Mouse (Mus musculus) C2C12 (cell line): Measurements from ENCODE around the gene Gm10577. TPM values are rescaled to one million over a fixed set of nuclear protein-coding genes. Genes with fewer than 3 reads are reported as not detected.

ENCODE experiments used
- H3K27me3 ChIP-seq: one replicate; pipeline ENCODE4 v1.6.1; 2011; ENCODE audit not compliant: control insufficient read depth, insufficient read depth, insufficient read length
- H3K36me3 ChIP-seq: one replicate; pipeline ENCODE4 v1.6.1; 2011; ENCODE audit not compliant: control insufficient read depth, insufficient read depth
- H3K4me3 ChIP-seq: one replicate; pipeline ENCODE4 v1.5.1; 2011; ENCODE audit warnings: mild to moderate bottlenecking, control low read depth; ENCODE audit not compliant: poor library complexity, insufficient read depth, severe bottlenecking
- H3K79me2 ChIP-seq: one replicate; pipeline ENCODE4 v1.6.1; 2011; ENCODE audit not compliant: control insufficient read depth, insufficient read depth
- H3K79me3 ChIP-seq: one replicate; pipeline ENCODE4 v1.6.1; 2011; ENCODE audit warnings: low read depth, control low read depth
- H3ac ChIP-seq: one replicate; pipeline ENCODE3; 2011; ENCODE audit warnings: low read depth; ENCODE audit not compliant: control insufficient read depth, insufficient read length
- CEBPB ChIP-seq: IDR thresholded peaks from one replicate; pipeline ENCODE4 v1.6.1; 2011; ENCODE audit warnings: low read depth, mild to moderate bottlenecking, control low read depth, moderate library complexity
- CTCF ChIP-seq: IDR thresholded peaks from one replicate; pipeline ENCODE4 v1.5.1; 2011; ENCODE audit not compliant: control insufficient read depth, insufficient read depth, insufficient read length
- FOSL1 ChIP-seq: IDR thresholded peaks from one replicate; pipeline ENCODE4 v1.8.0; 2011; ENCODE audit warnings: mild to moderate bottlenecking, low read length; ENCODE audit not compliant: poor library complexity, insufficient read depth, severe bottlenecking
- MAX ChIP-seq: IDR thresholded peaks from one replicate; pipeline ENCODE4 v1.6.1; 2011; ENCODE audit warnings: mild to moderate bottlenecking, control low read depth
- MYOD1 ChIP-seq: IDR thresholded peaks from one replicate; pipeline ENCODE4 v1.6.1; 2011; ENCODE audit warnings: low read depth; ENCODE audit not compliant: control insufficient read depth, insufficient read length
- MYOG ChIP-seq: IDR thresholded peaks from one replicate; pipeline ENCODE4 v1.6.1; 2011; ENCODE audit not compliant: control insufficient read depth, insufficient read length; ENCODE audit errors: extremely low read depth
- USF1 ChIP-seq: IDR thresholded peaks from one replicate; pipeline ENCODE4 v1.6.1; 2011; ENCODE audit warnings: low read depth, mild to moderate bottlenecking, control low read depth, moderate library complexity
- polyA plus RNA-seq: library from polyadenylated mRNA; unstranded; fragments of >200 nt; fragmentation: generic; extraction: Trizol; gene quantifications from one replicate; pipeline ENCODE4 v1.2.1, GENCODE M21; 2012; ENCODE audit warnings: missing spikeins

Gm10577 gene
- polyA plus RNA-seq, 1 experiment, result not detected

DNA sequence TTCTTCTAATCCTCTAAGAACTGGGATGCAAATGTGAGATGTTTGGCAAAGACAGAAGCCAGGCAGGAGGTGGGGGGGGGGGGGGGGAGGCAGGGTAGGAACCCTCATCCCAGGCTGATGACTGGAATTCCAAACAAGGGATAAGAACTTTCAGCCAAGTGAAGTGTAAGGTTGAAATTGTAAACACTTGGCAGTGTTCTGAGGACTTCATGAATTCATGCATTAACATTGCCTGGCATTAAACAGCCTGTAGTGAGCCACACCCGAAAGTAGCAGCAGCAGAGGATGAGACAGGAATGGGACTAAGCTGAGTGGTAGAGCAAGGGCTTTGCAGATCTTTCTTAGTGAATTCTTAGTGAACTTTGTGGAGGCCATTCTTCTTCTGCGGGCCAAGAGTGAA is 6.5 kb upstream of the Gm10577 start:
- TF ChIP-seq MYOD1 (no peak), USF1 (no peak), MYOG (no peak), FOSL1 (no peak), CEBPB (no peak), CTCF (no peak), MAX (no peak)
- no peaks in the 10 kb centered on the region for H3K79me2 ChIP-seq
- H3K27me3 ChIP-seq, result no peaks in the 10 kb centered on the region
- H3K4me3 ChIP-seq, result no peak overlapping the region
- no peaks in the 10 kb centered on the region for H3K36me3 ChIP-seq
- no peak overlapping the region for H3ac ChIP-seq
- no peaks in the 10 kb centered on the region for H3K79me3 ChIP-seq

DNA sequence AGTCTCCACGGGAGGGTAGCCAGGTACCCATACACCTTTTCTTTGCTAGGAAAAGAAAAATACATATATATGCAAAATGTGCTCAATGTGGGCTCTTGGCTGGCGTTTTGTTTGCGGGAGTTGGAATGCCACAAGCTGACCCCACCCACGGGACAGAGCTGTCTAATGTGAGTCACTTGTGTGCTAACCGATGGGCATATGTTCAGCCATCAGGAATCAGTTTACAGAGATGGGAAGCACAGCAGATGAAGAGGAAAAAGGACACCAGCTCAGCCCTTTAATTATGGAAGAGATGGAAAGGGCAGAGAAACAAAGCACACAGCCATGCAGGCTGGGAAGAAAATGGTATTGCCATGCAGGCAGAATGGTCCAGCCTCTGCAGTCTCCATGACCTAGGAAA is 6.1 kb upstream of the Gm10577 start:
- H3K4me3 ChIP-seq, result no peak overlapping the region
- TF ChIP-seq MYOD1 (no peak), USF1 (no peak), CEBPB (no peak), CTCF (no peak), FOSL1 (no peak), MYOG (no peak), MAX (no peak)
- no peaks in the 10 kb centered on the region for H3K27me3 ChIP-seq
- no peaks in the 10 kb centered on the region for H3K79me2 ChIP-seq
- H3K79me3 ChIP-seq, result no peaks in the 10 kb centered on the region
- no peaks in the 10 kb centered on the region for H3K36me3 ChIP-seq
- H3ac ChIP-seq, result no peak overlapping the region

DNA sequence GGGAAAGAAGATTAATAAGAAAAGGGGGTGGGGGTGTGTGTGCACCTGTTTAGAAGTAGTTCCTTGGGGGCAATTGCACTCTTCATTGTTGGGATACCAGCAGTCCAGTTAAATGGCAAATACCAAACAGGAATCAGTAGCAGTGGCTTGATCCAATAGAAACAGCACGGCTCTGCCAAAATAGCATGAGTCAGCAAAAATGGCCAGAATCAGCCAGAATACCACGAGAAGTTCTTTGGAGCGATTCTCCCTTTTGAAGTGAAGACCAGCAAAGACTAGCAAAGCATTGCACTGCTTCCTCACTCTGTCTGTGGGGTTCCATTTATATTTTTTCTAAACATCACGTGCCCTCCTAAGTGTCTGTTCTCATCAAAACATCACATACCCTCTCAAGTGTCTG is 2.7 kb downstream of the Gm10577 start:
- Histone ChIP-seq H3K27me3 (no peaks in the 10 kb centered on the region), H3K79me2 (no peaks in the 10 kb centered on the region), H3K36me3 (no peaks in the 10 kb centered on the region), H3K4me3 (no peak overlapping the region), H3K79me3 (no peaks in the 10 kb centered on the region), H3ac (no peak overlapping the region)
- TF ChIP-seq CTCF, result no peak
- no peak for TF ChIP-seq MAX
- TF ChIP-seq FOSL1, result no peak
- no peak for TF ChIP-seq CEBPB
- no peak for TF ChIP-seq MYOD1

DNA sequence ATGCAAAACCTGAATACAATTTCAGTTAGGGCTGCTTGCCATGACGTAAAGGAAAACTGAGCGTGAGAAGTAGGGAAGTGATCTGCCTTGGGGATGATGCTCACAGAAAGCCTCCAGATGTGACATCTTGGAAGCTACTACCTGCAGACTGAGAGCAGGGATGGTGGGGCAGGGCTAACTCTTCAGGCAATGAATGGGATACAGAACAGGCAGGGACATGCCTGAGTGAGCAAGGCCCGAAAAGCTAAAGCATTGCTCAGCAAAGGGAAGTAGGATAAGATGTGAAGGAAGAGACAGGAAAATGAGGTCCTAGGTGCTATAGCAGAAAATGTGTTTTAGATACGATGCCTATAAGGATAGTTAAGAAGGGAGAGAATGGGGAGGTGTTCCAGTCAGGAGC is 11.4 kb downstream of the Gm10577 start:
- Histone ChIP-seq H3K36me3 (no peaks in the 10 kb centered on the region), H3K4me3 (no peak overlapping the region), H3K79me2 (no peaks in the 10 kb centered on the region), H3ac (no peak overlapping the region), H3K79me3 (no peaks in the 10 kb centered on the region), H3K27me3 (no peaks in the 10 kb centered on the region)
- TF ChIP-seq MAX, result no peak
- TF ChIP-seq MYOD1, result no peak
- TF ChIP-seq CTCF, result no peak
- no peak for TF ChIP-seq MYOG

DNA sequence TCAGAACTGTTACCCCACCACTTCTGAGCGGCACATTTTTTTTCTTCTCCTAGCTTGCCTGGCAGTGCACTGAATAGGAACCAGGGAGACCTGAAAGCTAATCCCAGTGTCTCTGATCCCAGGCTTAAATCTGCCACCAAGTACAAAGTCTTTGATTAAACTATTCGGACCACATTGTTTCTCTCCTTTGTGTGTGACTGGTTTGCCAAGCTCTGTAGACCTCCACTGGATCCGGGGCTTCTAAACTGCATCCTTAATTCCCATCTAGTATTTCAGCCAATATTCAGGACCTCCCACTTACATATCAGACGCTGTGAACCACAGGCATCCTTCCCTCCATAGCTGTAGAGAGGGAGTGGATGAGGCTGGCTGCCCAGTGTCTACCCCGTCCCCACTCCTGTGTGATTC is 12.1 kb downstream of the Gm10577 start:
- H3K27me3 ChIP-seq, result no peaks in the 10 kb centered on the region
- no peak overlapping the region for H3K4me3 ChIP-seq
- H3ac ChIP-seq, result no peak overlapping the region
- H3K36me3 ChIP-seq, result no peaks in the 10 kb centered on the region
- no peaks in the 10 kb centered on the region for H3K79me2 ChIP-seq
- TF ChIP-seq FOSL1 (no peak), MAX (no peak), USF1 (no peak), CTCF (no peak)
- no peaks in the 10 kb centered on the region for H3K79me3 ChIP-seq

DNA sequence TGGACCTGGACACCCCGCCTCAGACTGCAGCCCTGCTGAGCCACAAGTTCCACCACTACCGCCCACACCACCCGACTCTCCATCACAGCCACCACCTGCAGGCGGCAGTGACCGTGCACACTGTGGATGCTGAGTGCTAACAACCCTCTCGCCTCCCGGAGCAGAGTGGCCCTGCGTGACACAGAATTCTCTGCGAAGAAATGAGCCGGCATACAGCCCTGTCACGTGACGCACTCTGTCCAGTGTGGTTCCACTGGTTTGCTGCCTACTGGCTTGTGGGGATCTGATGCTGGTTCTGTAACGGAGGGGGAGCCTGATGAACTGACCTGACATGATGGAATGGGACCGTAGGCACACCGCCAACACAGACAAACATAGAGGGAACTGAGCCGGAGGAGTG is 17.5 kb downstream of the Gm10577 start:
- no peaks in the 10 kb centered on the region for H3K79me3 ChIP-seq

More for the DNA sequence above, 17.5 kb downstream of the Gm10577 start:
- no peak overlapping the region for H3K4me3 ChIP-seq
- no peaks in the 10 kb centered on the region for H3K79me2 ChIP-seq
- no peaks in the 10 kb centered on the region for H3K36me3 ChIP-seq
- no peak overlapping the region for H3ac ChIP-seq
- TF ChIP-seq USF1 (no peak), MAX (no peak), CTCF (no peak), FOSL1 (no peak), CEBPB (no peak), MYOD1 (no peak), MYOG (no peak)
- H3K27me3 ChIP-seq, result no peaks in the 10 kb centered on the region
